15 mouse cellular contexts compared by ENCODE assay signal in the genomic region with DNA sequence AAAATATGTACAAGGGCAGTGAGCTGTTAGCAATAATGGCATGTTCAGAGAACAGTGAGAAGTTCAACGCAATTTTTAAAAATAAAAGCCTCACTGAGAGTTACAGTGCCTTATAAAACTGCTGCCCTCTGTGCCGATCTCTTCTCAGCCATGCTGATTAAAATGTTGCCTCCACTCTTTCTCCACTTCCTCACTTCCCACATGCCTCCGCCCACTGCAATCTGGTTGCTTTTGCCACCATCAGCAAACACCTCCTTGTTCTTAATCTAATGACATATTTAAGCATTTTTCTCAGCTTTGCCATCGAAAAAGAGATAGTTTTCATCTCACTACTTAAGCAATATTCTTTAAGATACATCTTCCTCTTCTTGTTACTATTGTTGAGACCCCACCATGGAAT.
A peak's percentile ranks its signal among the peaks of the same experiment; 100 is the strongest.
DNase-seq lines count a peak whose midpoint lies in the region; ATAC-seq lines count a peak whose summit lies in the region.
"Had no signal": no experiment of that assay in that cellular context is flagged by ENCODE, and none has a peak within 500 bp of the region (broad histone marks: within the 10 kb centered on the region; RNA-seq: fewer than 3 reads in every experiment).

No protein-coding gene starts in this region.

- intact Hi-C loops in left cerebral cortex, postnatal 10 days (cut with DNase I) = no loop called here

- DNase-seq in frontal cortex, postnatal 10 days (ENCODE audit: low spot score in 2 of 2) = no peak
- peak; percentile 44 for DNase-seq in layer of hippocampus, adult 9-10 months (ENCODE audit: low spot score)
- peak; percentile 15 to 19 for DNase-seq in left cerebral cortex, postnatal 10 days (ENCODE audit: extremely low spot score in 1 of 2, low spot score in 2 of 2)
- DNase-seq in right cerebral cortex, postnatal 36 days (ENCODE audit: low spot score in 2 of 2) = peak; percentile 63 to 73
- DNase-seq in c-Kit-positive CD71-positive TER-119-positive erythroid progenitor cells, embryonic 14.5 days (ENCODE audit: low spot score) = no peak
- DNase-seq in urinary bladder, postnatal 10 days (ENCODE audit: low spot score) = no peak
- no peak for DNase-seq in urinary bladder, adult 2 months (ENCODE audit: low spot score)
- DNase-seq: cerebellum, postnatal 14 days; gastrocnemius, postnatal 14 days; lung, embryonic 14.5 days; lung, postnatal 4 days; thymus, postnatal 14 days had no signal

- ATAC-seq in frontal cortex, adult (ENCODE audit: low TSS enrichment) = peak; percentile 95
- ATAC-seq: forebrain, embryonic 13.5 days; intestine, embryonic 16.5 days had no signal

Comparison
In these comparisons a context has a peak if more than half of its experiments do, and no peak if none do; other contexts are left out.
1. DNase-seq: peak in layer of hippocampus, adult 9-10 months (single experiment), left cerebral cortex, postnatal 10 days (2 of 2) and right cerebral cortex, postnatal 36 days (2 of 2); none in frontal cortex, postnatal 10 days (0 of 2), c-Kit-positive CD71-positive TER-119-positive erythroid progenitor cells, embryonic 14.5 days (single experiment), urinary bladder, postnatal 10 days (single experiment) and urinary bladder, adult 2 months (single experiment).